Mouse (Mus musculus): ENCODE measurements around the gene Daam1. TPM values are rescaled to one million over a fixed set of nuclear protein-coding genes. Genes with fewer than 3 reads are reported as not detected.

The Daam1 gene
- polyA plus RNA-seq, 1 experiment, result 15.2 TPM

- no peak overlapping the region for H3K4me3 ChIP-seq (replicated peaks; ENCODE audit: extremely low read depth, low read depth, low read length)
- 45% methylated on average over 5 of the region's 5 CpGs for WGBS
- TF ChIP-seq CTCF (IDR thresholded peaks at IDR 0.05; ENCODE audit: insufficient read depth, low read length) (no peak), POLR2A (IDR thresholded peaks at IDR 0.05; ENCODE audit: borderline replicate concordance, extremely low read depth, low read depth, low read length) (no peak)
- no peaks in the 10 kb centered on the region for H3K4me1 ChIP-seq (ENCODE audit: control insufficient read depth, insufficient read depth, low read length)
- DNase-seq, result no peak
Observed at GRCm38 (mm10) chr12:72021543-72021942, 190.7 kb downstream of the Daam1 start.

GRCm38 (mm10) chr12:72022790-72023189 is 191.9 kb downstream of the Daam1 start:
- DNase-seq, result no peak
- Histone ChIP-seq H3K4me1 (ENCODE audit: control insufficient read depth, insufficient read depth, low read length) (no peaks in the 10 kb centered on the region), H3K4me3 (replicated peaks; ENCODE audit: extremely low read depth, low read depth, low read length) (no peak overlapping the region)
- whole genome bisulfite sequencing, result 53% methylated on average over 3 of the region's 3 CpGs
- TF ChIP-seq CTCF (IDR thresholded peaks at IDR 0.05; ENCODE audit: insufficient read depth, low read length) (no peak), POLR2A (IDR thresholded peaks at IDR 0.05; ENCODE audit: borderline replicate concordance, extremely low read depth, low read depth, low read length) (no peak)

DNA sequence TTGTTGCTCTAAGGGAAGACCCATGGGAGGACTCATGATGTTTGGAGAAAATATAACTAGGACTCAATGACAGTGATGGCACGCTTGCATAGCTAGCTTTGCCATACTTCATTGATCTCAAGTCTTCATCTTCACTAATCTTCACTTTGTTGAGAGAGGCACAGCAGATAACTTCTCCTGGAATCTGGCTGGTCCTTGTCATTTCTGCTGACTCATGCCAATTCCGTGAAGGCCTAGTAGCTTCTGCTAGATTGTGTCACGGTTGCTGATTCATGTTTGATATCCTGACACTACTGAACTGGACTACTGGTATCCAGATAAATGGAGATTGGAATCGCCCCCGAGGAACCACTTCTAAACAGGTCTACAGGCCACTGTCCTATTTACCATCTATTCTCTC is 192.7 kb downstream of the Daam1 start:
- WGBS, result 97% methylated on average over 5 of the region's 5 CpGs
- no peak for DNase-seq
- TF ChIP-seq CTCF (IDR thresholded peaks at IDR 0.05; ENCODE audit: insufficient read depth, low read length) (no peak), POLR2A (IDR thresholded peaks at IDR 0.05; ENCODE audit: borderline replicate concordance, extremely low read depth, low read depth, low read length) (no peak)
- Histone ChIP-seq H3K4me3 (replicated peaks; ENCODE audit: extremely low read depth, low read depth, low read length) (no peak overlapping the region), H3K4me1 (ENCODE audit: control insufficient read depth, insufficient read depth, low read length) (no peaks in the 10 kb centered on the region)

GRCm38 (mm10) chr12:72025275-72025795 is 194.5 kb downstream of the Daam1 start:
- Histone ChIP-seq H3K4me3 (replicated peaks; ENCODE audit: extremely low read depth, low read depth, low read length) (no peak overlapping the region), H3K4me1 (ENCODE audit: control insufficient read depth, insufficient read depth, low read length) (no peaks in the 10 kb centered on the region)
- TF ChIP-seq POLR2A (IDR thresholded peaks at IDR 0.05; ENCODE audit: borderline replicate concordance, extremely low read depth, low read depth, low read length) (no peak), CTCF (IDR thresholded peaks at IDR 0.05; ENCODE audit: insufficient read depth, low read length) (no peak)
- WGBS, result 55% methylated on average over 6 of the region's 6 CpGs
- no peak for DNase-seq

DNA sequence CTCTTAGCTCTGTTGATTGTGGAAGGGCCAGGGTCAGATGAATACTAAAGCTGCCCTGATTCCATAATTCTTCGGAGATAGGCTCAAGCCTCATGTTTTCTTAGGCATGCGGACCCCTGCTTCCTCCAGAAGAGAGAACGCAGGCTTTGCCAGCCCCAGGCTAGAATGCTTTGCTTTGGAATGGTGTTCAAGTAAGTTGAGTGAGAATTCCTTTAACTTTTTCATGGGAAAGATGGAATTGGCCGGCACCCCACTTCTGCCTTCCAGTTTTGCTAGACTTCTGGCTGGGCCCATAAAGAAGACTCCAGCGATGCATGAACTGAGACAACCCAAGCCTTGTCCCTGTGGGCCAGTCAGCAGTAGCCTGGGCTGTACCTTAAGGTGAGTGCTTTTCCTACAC is 200.3 kb downstream of the Daam1 start:
- WGBS, result 79% methylated on average over 5 of the region's 5 CpGs
- TF ChIP-seq POLR2A (IDR thresholded peaks at IDR 0.05; ENCODE audit: borderline replicate concordance, extremely low read depth, low read depth, low read length) (no peak), CTCF (IDR thresholded peaks at IDR 0.05; ENCODE audit: insufficient read depth, low read length) (no peak)
- Histone ChIP-seq H3K4me1 (ENCODE audit: control insufficient read depth, insufficient read depth, low read length) (no peaks in the 10 kb centered on the region), H3K4me3 (replicated peaks; ENCODE audit: extremely low read depth, low read depth, low read length) (no peak overlapping the region)
- DNase-seq, result no peak

GRCm38 (mm10) chr12:72031794-72032193 is 200.9 kb downstream of the Daam1 start:
- no peak overlapping the region for H3K4me3 ChIP-seq (replicated peaks; ENCODE audit: extremely low read depth, low read depth, low read length)
- WGBS, result 67% methylated on average over 6 of the region's 6 CpGs
- H3K4me1 ChIP-seq (ENCODE audit: control insufficient read depth, insufficient read depth, low read length), result no peaks in the 10 kb centered on the region
- no peak for DNase-seq
- TF ChIP-seq CTCF (IDR thresholded peaks at IDR 0.05; ENCODE audit: insufficient read depth, low read length), result no peak
- no peak for TF ChIP-seq POLR2A (IDR thresholded peaks at IDR 0.05; ENCODE audit: borderline replicate concordance, extremely low read depth, low read depth, low read length)

GRCm38 (mm10) chr12:72036097-72036661 is 205.3 kb downstream of the Daam1 start:
- 58% methylated on average over 9 of the region's 9 CpGs for WGBS
- TF ChIP-seq CTCF (IDR thresholded peaks at IDR 0.05; ENCODE audit: insufficient read depth, low read length) (no peak), POLR2A (IDR thresholded peaks at IDR 0.05; ENCODE audit: borderline replicate concordance, extremely low read depth, low read depth, low read length) (no peak)
- no peak for DNase-seq

DNA sequence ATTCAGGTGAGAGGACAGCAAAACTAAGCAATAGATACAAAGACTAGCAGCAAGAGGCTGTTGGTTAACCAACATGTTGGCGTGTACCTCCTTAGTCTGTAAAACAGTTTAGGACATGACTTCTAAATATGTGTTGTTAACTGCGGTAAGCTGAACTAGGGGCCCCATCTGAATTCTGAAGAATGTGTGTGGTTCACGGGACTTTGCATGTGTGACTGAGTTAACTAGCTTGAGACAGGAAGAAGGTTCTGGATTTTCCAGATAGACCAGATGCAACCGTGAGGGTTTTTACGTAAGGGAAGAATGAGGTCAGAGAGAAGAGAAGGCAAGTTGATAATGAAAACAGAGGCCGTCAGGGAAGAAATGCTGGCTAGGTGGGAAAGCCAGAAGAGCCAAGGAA is 206.2 kb downstream of the Daam1 start:
- 79% methylated on average over 6 of the region's 6 CpGs for WGBS
- TF ChIP-seq POLR2A (IDR thresholded peaks at IDR 0.05; ENCODE audit: borderline replicate concordance, extremely low read depth, low read depth, low read length) (no peak), CTCF (IDR thresholded peaks at IDR 0.05; ENCODE audit: insufficient read depth, low read length) (no peak)
- DNase-seq, result no peak
- Histone ChIP-seq H3K4me3 (replicated peaks; ENCODE audit: extremely low read depth, low read depth, low read length) (no peak overlapping the region), H3K4me1 (ENCODE audit: control insufficient read depth, insufficient read depth, low read length) (no peaks in the 10 kb centered on the region)

More at GRCm38 (mm10) chr12:72036097-72036661, 205.3 kb downstream of the Daam1 start:
- H3K4me1 ChIP-seq (ENCODE audit: control insufficient read depth, insufficient read depth, low read length), result no peaks in the 10 kb centered on the region
- no peak overlapping the region for H3K4me3 ChIP-seq (replicated peaks; ENCODE audit: extremely low read depth, low read depth, low read length)

GRCm38 (mm10) chr12:72038866-72039265 is 208.0 kb downstream of the Daam1 start:
- 67% methylated on average over 2 of the region's 2 CpGs for WGBS
- DNase-seq, result no peak
- Histone ChIP-seq H3K4me1 (ENCODE audit: control insufficient read depth, insufficient read depth, low read length) (no peaks in the 10 kb centered on the region), H3K4me3 (replicated peaks; ENCODE audit: extremely low read depth, low read depth, low read length) (no peak overlapping the region)
- TF ChIP-seq CTCF (IDR thresholded peaks at IDR 0.05; ENCODE audit: insufficient read depth, low read length) (no peak), POLR2A (IDR thresholded peaks at IDR 0.05; ENCODE audit: borderline replicate concordance, extremely low read depth, low read depth, low read length) (no peak)

- DNase-seq, result no peak
- H3K4me3 ChIP-seq (replicated peaks; ENCODE audit: extremely low read depth, low read depth, low read length), result no peak overlapping the region
- H3K4me1 ChIP-seq (ENCODE audit: control insufficient read depth, insufficient read depth, low read length), result no peaks in the 10 kb centered on the region
- 43% methylated on average over 8 of the region's 8 CpGs for WGBS
- no peak for TF ChIP-seq CTCF (IDR thresholded peaks at IDR 0.05; ENCODE audit: insufficient read depth, low read length)
- no peak for TF ChIP-seq POLR2A (IDR thresholded peaks at IDR 0.05; ENCODE audit: borderline replicate concordance, extremely low read depth, low read depth, low read length)
Observed at GRCm38 (mm10) chr12:72039501-72039900, 208.6 kb downstream of the Daam1 start.
